Mouse (Mus musculus) spleen, adult 2 months (tissue): Measurements from ENCODE around the gene Fgfr2.

Source experiments
- CTCF ChIP-seq: fragments of 200-500 bp; IDR thresholded peaks from 2 replicates; pipeline ENCODE4 v1.5.1; 2011; ENCODE audit warnings: mild to moderate bottlenecking, inconsistent platforms; ENCODE audit not compliant: insufficient read depth, insufficient read length, insufficient replicate concordance; ENCODE audit errors: extremely low read depth
- POLR2A ChIP-seq: fragments of 200-500 bp; IDR thresholded peaks from 2 replicates; pipeline ENCODE4 v1.6.1; 2011; ENCODE audit warnings: low read depth, low read length, inconsistent platforms

- TF ChIP-seq POLR2A (no peak), CTCF (no peak)
Observed at GRCm38 (mm10) chr7:132232937-132233336, 890.2 kb downstream of the Fgfr2 start.
